Mouse (Mus musculus) heart, adult 2 months (tissue): Measurements from ENCODE around the gene Tiam2.

Source experiments
- CTCF ChIP-seq: fragments of 200-600 bp; IDR thresholded peaks from 2 replicates; pipeline ENCODE4 v1.8.1; 2022; ENCODE audit warnings: antibody characterized with exemption, mild to moderate bottlenecking, moderate library complexity
- POLR2A ChIP-seq: fragments of 200-500 bp; IDR thresholded peaks from 2 replicates; pipeline ENCODE4 v1.6.1; 2011; ENCODE audit warnings: mild to moderate bottlenecking, low read depth, low read length, control low read depth; ENCODE audit not compliant: insufficient read depth

DNA sequence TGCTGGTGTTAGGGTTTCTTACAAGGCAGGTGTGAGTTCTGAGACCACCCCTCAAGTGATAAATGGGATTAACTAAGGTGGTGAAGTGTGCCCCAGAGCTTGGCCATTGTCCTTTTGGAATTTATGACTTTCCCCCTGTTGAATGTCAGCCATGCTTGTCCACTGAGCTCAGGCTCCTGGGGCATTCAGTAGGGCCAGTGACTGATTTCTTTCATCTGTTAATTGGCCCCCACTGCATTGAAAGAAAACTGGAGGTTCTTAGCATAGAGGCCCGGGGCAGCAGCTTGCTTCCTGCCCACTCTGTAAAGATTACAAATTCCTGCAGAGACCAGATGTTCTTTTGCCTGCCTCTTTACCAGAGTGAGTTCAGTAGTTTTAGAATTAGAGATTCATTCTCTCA lies 80.7 kb downstream of the Tiam2 start:
- TF ChIP-seq CTCF (no peak), POLR2A (no peak)
